Mouse (Mus musculus): ENCODE results near the gene Slc39a1.
"Not testable (repeated sequence)": the region's sequence is repeated elsewhere in the genome, so short reads cannot be mapped to it uniquely, and the experiment has no call there.

Gene Slc39a1

GRCm38 (mm10) chr3:90241669-90242358 is 6.2 kb upstream of the Slc39a1 start:
- no peak for DNase-seq (ENCODE audit: low spot score in 2 of 2)

- no peak for DNase-seq (ENCODE audit: low spot score in 2 of 2)
Measured at GRCm38 (mm10) chr3:90242984-90243775, 4.8 kb upstream of the Slc39a1 start, which contains the start of gene Creb3l4. Gene Creb3l4 (minus strand): TSS chr3:90243512.

- DNase-seq (ENCODE audit: low spot score in 2 of 2), result no peak
Measured at GRCm38 (mm10) chr3:90245406-90245805, 2.6 kb upstream of the Slc39a1 start.

- DNase-seq (ENCODE audit: low spot score in 2 of 2), result no peak
Measured at GRCm38 (mm10) chr3:90247630-90247959, 377 bp upstream of the Slc39a1 start.

- no peak for DNase-seq (ENCODE audit: low spot score in 2 of 2)
Measured at GRCm38 (mm10) chr3:90248746-90249100, 751 bp downstream of the Slc39a1 start.

GRCm38 (mm10) chr3:90250791-90251190 is 2.8 kb downstream of the Slc39a1 start:
- no peak for DNase-seq (ENCODE audit: low spot score in 2 of 2)

GRCm38 (mm10) chr3:90251731-90252226 is 3.8 kb downstream of the Slc39a1 start:
- not testable (repeated sequence) for DNase-seq (ENCODE audit: low spot score in 2 of 2)

- DNase-seq (ENCODE audit: low spot score in 2 of 2), result not testable (repeated sequence)
Measured at GRCm38 (mm10) chr3:90252659-90253058, 4.7 kb downstream of the Slc39a1 start.

GRCm38 (mm10) chr3:90253174-90253573 is 5.2 kb downstream of the Slc39a1 start:
- not testable (repeated sequence) for DNase-seq (ENCODE audit: low spot score in 2 of 2)

GRCm38 (mm10) chr3:90253653-90254418 is 5.9 kb downstream of the Slc39a1 start, which contains the start of gene Crtc2:
Gene Crtc2 (plus strand): TSS chr3:90254163.
- peak; percentile 95 to 97 for DNase-seq (ENCODE audit: low spot score in 2 of 2)

- no peak for DNase-seq (ENCODE audit: low spot score in 2 of 2)
Measured at GRCm38 (mm10) chr3:90254419-90255193, 6.6 kb downstream of the Slc39a1 start.

- no peak for DNase-seq (ENCODE audit: low spot score in 2 of 2)
Measured at GRCm38 (mm10) chr3:90255194-90255565, 7.2 kb downstream of the Slc39a1 start.

GRCm38 (mm10) chr3:90255784-90256353 is 7.9 kb downstream of the Slc39a1 start:
- no peak for DNase-seq (ENCODE audit: low spot score in 2 of 2)

- DNase-seq (ENCODE audit: low spot score in 2 of 2), result no peak
Measured at GRCm38 (mm10) chr3:90256731-90257530, 9.0 kb downstream of the Slc39a1 start.

- no peak for DNase-seq (ENCODE audit: low spot score in 2 of 2)
Measured at GRCm38 (mm10) chr3:90258521-90258920, 10.5 kb downstream of the Slc39a1 start.

GRCm38 (mm10) chr3:90263121-90263771 is 15.3 kb downstream of the Slc39a1 start:
- DNase-seq (ENCODE audit: low spot score in 2 of 2), result no peak

- no peak for DNase-seq (ENCODE audit: low spot score in 2 of 2)
Measured at GRCm38 (mm10) chr3:90264687-90265033, 16.7 kb downstream of the Slc39a1 start.

GRCm38 (mm10) chr3:90265034-90265931 is 17.3 kb downstream of the Slc39a1 start, which contains the start of gene Dennd4b:
Gene Dennd4b (plus strand): TSS chr3:90265185.
- peak; percentile 81 to 85 for DNase-seq (ENCODE audit: low spot score in 2 of 2)
